Mouse (Mus musculus) forebrain, embryonic 15.5 days (tissue): ENCODE measurements around the gene Vmn2r1. TPM values are rescaled to one million over a fixed set of nuclear protein-coding genes. Genes with fewer than 3 reads are reported as not detected.
A peak's percentile ranks its signal among the peaks of the same experiment; 100 is the strongest.

ENCODE experiments used
- ATAC-seq: fragments of 200-750 bp; cut with Nextera tagmentation; replicated peaks from 2 replicates; pipeline ENCODE4 v1.8.0; 2017; ENCODE audit warnings: mild to moderate bottlenecking, moderate TSS enrichment, moderate library complexity
- H3K27ac ChIP-seq: fragments of 300-500 bp; sonication (generic); replicated peaks from 2 replicates; pipeline ENCODE4 v1.5.1; 2015; ENCODE audit warnings: mild to moderate bottlenecking, inconsistent platforms
- H3K27me3 ChIP-seq: fragments of 300-500 bp; sonication (generic); 2 replicates; pipeline ENCODE4 v1.6.1; 2015; ENCODE audit warnings: inconsistent platforms
- H3K36me3 ChIP-seq: fragments of 300-500 bp; sonication (generic); 2 replicates; pipeline ENCODE4 v1.6.1; 2015; ENCODE audit warnings: mild to moderate bottlenecking, inconsistent platforms
- H3K4me1 ChIP-seq: fragments of 300-500 bp; sonication (generic); 2 replicates; pipeline ENCODE4 v1.6.1; 2015; ENCODE audit warnings: inconsistent platforms
- H3K4me2 ChIP-seq: fragments of 300-500 bp; sonication (generic); replicated peaks from 2 replicates; pipeline ENCODE4 v1.6.1; 2015; ENCODE audit warnings: mild to moderate bottlenecking, inconsistent platforms
- H3K4me3 ChIP-seq: fragments of 300-500 bp; sonication (generic); 2 replicates; pipeline ENCODE4 v1.5.1; 2015; ENCODE audit warnings: mild to moderate bottlenecking, inconsistent platforms
- H3K9ac ChIP-seq: fragments of 300-500 bp; sonication (generic); replicated peaks from 2 replicates; pipeline ENCODE4 v1.6.1; 2015; ENCODE audit warnings: mild to moderate bottlenecking, inconsistent platforms
- H3K9me3 ChIP-seq: fragments of 300-500 bp; sonication (generic); 2 replicates; pipeline ENCODE4 v1.6.1; 2016; ENCODE audit warnings: inconsistent platforms
- WGBS: fragments of 180-500 bp; shearing (Covaris S2); methylation state at CpG from one replicate; pipeline ENCODE4 v1.1.7; 2015; ENCODE audit warnings: mixed read lengths; 5-methylcytosine and 5-hydroxymethylcytosine counted together
- polyA plus RNA-seq: library from polyadenylated mRNA; unstranded; fragments of >200 nt; fragmentation: Nextera tagmentation; extraction: Ambion mirVana; gene quantifications from 2 replicates; pipeline ENCODE4 v1.2.1, GENCODE M21; 2015

Gene Vmn2r1
- polyA plus RNA-seq, result 0.11 and 0.17 TPM in 2 replicates

DNA sequence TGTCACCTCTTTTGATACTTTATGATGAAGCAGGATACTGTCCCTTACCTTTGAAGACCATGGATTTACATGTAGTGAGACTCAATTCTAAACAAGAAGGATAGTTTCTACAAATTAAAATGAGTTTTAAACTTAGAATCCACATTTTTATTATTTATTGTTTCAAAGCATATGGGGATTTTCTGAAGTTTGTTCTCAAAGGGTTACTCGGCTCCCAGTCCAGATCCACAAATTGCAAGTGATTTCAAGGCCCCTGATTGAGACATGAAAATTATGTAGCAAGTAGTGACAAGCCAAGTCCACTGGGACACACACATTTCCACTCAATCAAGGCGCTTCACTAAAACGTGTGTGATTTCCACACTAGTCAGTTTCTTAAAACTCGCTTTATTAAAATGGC is at the start of gene Vmn2r1:
Gene Vmn2r1, plus strand, starts transcription at position 301 of the 400 bp plus-strand sequence.
- no peak for ATAC-seq
- Histone ChIP-seq H3K4me2 (no peak within 1 kb of the TSS), H3K27ac (no peak within 1 kb of the TSS), H3K4me1 (no peaks in the 10 kb centered on the region), H3K9ac (no peak within 1 kb of the TSS), H3K27me3 (no peaks in the 10 kb centered on the region), H3K4me3 (no peak within 1 kb of the TSS), H3K9me3 (no peaks in the 10 kb centered on the region), H3K36me3 (no peaks in the 10 kb centered on the region)
- 84% methylated on average over 4 of the region's 4 CpGs for WGBS

DNA sequence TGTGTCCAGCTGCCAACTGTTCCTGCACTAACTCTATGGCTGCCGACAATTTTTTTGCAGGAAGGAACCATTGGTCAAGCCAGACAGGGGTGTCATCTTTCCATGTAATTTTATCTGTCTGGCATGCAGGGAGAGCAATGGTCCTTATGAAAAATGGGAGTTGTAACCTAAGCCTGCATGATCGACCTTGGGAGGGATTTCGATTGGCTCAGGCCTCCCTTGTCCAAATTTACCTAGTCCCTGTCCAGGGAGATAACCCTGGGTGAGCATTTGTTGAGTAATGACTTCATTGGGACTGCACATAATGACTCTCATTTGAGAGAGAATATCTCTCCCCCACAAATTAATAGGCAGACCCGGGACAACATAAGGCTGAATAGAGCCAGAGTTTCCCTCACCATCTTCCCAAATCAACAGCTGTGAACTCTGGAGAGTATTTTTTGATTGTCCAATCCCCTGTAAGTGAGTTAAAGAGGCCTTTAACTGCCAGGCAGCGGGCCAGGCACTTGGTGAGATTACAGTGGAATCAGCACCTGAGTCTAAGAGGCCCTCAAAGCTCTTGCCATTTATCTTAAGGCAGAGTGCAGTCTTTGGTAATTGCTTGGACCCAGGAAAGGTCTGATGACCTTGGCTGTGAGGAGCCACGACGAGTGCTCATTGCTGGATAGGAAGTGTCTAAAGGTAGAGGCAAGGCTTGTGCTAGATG is 43.1 kb upstream of the Vmn2r1 start:
- no peak overlapping the region for H3K9ac ChIP-seq
- WGBS, result 76% methylated on average over 7 of the region's 7 CpGs
- H3K27ac ChIP-seq, result no peak overlapping the region
- H3K9me3 ChIP-seq, result no peaks in the 10 kb centered on the region
- peaks cover 6% of the 10 kb centered on the region for H3K4me1 ChIP-seq
- H3K27me3 ChIP-seq, result no peaks in the 10 kb centered on the region
- no peak overlapping the region for H3K4me3 ChIP-seq
- H3K36me3 ChIP-seq, result no peaks in the 10 kb centered on the region
- no peak for ATAC-seq
- no peak overlapping the region for H3K4me2 ChIP-seq

GRCm38 (mm10) chr3:64039818-64040784 is 41.2 kb upstream of the Vmn2r1 start:
- Histone ChIP-seq H3K36me3 (no peaks in the 10 kb centered on the region), H3K4me2 (peak overlapping the region; percentile 73), H3K27ac (no peak overlapping the region), H3K9ac (peak overlapping the region; percentile 44), H3K4me1 (peaks cover 6% of the 10 kb centered on the region), H3K4me3 (peak overlapping the region; percentile 37), H3K9me3 (no peaks in the 10 kb centered on the region), H3K27me3 (no peaks in the 10 kb centered on the region)
- ATAC-seq, result peak; percentile 85
- WGBS, result 4% methylated on average over 25 of the region's 25 CpGs

DNA sequence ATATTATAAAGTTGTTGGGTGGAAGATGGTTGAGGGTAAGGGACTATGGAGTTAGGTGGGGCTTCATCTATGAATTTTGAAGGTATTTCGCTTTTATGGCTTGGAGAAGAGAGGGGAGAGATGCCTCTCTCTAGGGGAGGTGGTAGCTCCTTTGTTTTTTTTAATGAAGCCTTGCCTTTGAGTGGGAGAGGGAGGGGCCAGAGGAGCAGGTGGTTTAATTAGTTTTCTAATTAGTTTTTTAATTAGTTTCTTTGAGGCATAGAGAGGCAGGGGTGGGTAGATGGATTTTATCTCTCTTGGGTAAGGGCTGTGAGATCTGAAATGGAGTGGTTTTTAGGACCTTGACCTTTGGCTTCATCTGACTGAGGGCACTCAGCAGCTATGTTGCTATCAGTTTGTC is 31.4 kb downstream of the Vmn2r1 start:
- no peaks in the 10 kb centered on the region for H3K36me3 ChIP-seq
- peak; percentile 67 for ATAC-seq
- H3K9me3 ChIP-seq, result no peaks in the 10 kb centered on the region
- H3K27ac ChIP-seq, result no peak overlapping the region
- H3K9ac ChIP-seq, result no peak overlapping the region
- H3K27me3 ChIP-seq, result no peaks in the 10 kb centered on the region
- no peak overlapping the region for H3K4me3 ChIP-seq
- H3K4me1 ChIP-seq, result no peaks in the 10 kb centered on the region
- H3K4me2 ChIP-seq, result no peak overlapping the region
- WGBS, result 57% methylated on average over 1 of the region's 1 CpGs

- Histone ChIP-seq H3K4me2 (no peak overlapping the region), H3K4me1 (no peaks in the 10 kb centered on the region), H3K4me3 (no peak overlapping the region), H3K9me3 (no peaks in the 10 kb centered on the region), H3K36me3 (no peaks in the 10 kb centered on the region), H3K9ac (no peak overlapping the region), H3K27me3 (no peaks in the 10 kb centered on the region), H3K27ac (peak overlapping the region; percentile 43)
- peak; percentile 88 for ATAC-seq
- 60% methylated on average over 11 of the region's 11 CpGs for WGBS
Measured at GRCm38 (mm10) chr3:64113352-64114046, 32.2 kb downstream of the Vmn2r1 start.

- 0 out of 2 replicates have a peak, but pooled peaks have one; percentile 23 for ATAC-seq
- H3K9ac ChIP-seq, result no peak within 1 kb of the TSS
- H3K4me1 ChIP-seq, result no peaks in the 10 kb centered on the region
- no peaks in the 10 kb centered on the region for H3K27me3 ChIP-seq
- no peak within 1 kb of the TSS for H3K4me3 ChIP-seq
- no peaks in the 10 kb centered on the region for H3K9me3 ChIP-seq
- no peak within 1 kb of the TSS for H3K4me2 ChIP-seq
- H3K36me3 ChIP-seq, result no peaks in the 10 kb centered on the region
- no peak within 1 kb of the TSS for H3K27ac ChIP-seq
- WGBS, result 73% methylated on average over 2 of the region's 2 CpGs
Measured at GRCm38 (mm10) chr3:64141878-64142508, 60.6 kb downstream of the Vmn2r1 start, which contains the start of gene Vmn2r2. Gene Vmn2r2 (minus strand): TSS chr3:64141928.

Other genes with a start within 250 kb of the Vmn2r1 start
- gene Plch1, start 182.1 kb upstream of the Vmn2r1 start, polyA plus RNA-seq, result 6.1 and 6.4 TPM in 2 replicates
- 6.6 TPM in 2 replicates for gene E130311K13Rik, start 152.1 kb upstream of the Vmn2r1 start, polyA plus RNA-seq
- gene Slc33a1, start 116.8 kb upstream of the Vmn2r1 start, polyA plus RNA-seq, result 17.8 and 18.4 TPM in 2 replicates
- 46.3 and 48.6 TPM in 2 replicates for gene Gmps, start 105.4 kb upstream of the Vmn2r1 start, polyA plus RNA-seq
- gene Vmn2r2, start 60.4 kb downstream of the Vmn2r1 start, polyA plus RNA-seq, result 0.04 and 0.10 TPM in 2 replicates
- gene Vmn2r3, start 208.2 kb downstream of the Vmn2r1 start, polyA plus RNA-seq, result not detected in 2 replicates